Mouse (Mus musculus) spleen, adult 2 months (tissue): ENCODE measurements around the gene Cyb5d2. TPM values are rescaled to one million over a fixed set of nuclear protein-coding genes. Genes with fewer than 3 reads are reported as not detected.
"Not testable (repeated sequence)": the region's sequence is repeated elsewhere in the genome, so short reads cannot be mapped to it uniquely, and the experiment has no call there.

Experiments
- DNase-seq, 2 experiments: peaks; one replicate each; pipeline versions ENCODE4 v3.0.0 to v3.0.0-alpha.2; 2012 to 2021; ENCODE audit warnings: low spot score in 2 of 2, low read depth in 1 of 2
- H3K27ac ChIP-seq: fragments of 200-500 bp; 2 replicates; pipeline ENCODE4 v1.5.1; 2012; ENCODE audit warnings: low read length, inconsistent platforms; ENCODE audit not compliant: insufficient read depth
- H3K27me3 ChIP-seq: fragments of 200-500 bp; 2 replicates; pipeline ENCODE4 v1.6.1; 2012; ENCODE audit warnings: mild to moderate bottlenecking, moderate library complexity, low read length, inconsistent platforms; ENCODE audit not compliant: control insufficient read depth, insufficient read depth
- H3K36me3 ChIP-seq: fragments of 200-500 bp; 2 replicates; pipeline ENCODE4 v1.6.1; 2012; ENCODE audit warnings: mild to moderate bottlenecking, low read length, inconsistent platforms; ENCODE audit not compliant: control insufficient read depth, insufficient read depth
- H3K4me1 ChIP-seq: fragments of 200-500 bp; 2 replicates; pipeline ENCODE4 v1.6.1; 2011; ENCODE audit warnings: inconsistent platforms; ENCODE audit not compliant: control insufficient read depth, insufficient read depth, insufficient read length
- H3K4me3 ChIP-seq: fragments of 200-500 bp; 2 replicates; pipeline ENCODE4 v1.5.1; 2011; ENCODE audit warnings: mild to moderate bottlenecking, inconsistent platforms; ENCODE audit not compliant: insufficient read depth, insufficient read length; ENCODE audit errors: extremely low read depth
- CTCF ChIP-seq: fragments of 200-500 bp; IDR thresholded peaks from 2 replicates; pipeline ENCODE4 v1.5.1; 2011; ENCODE audit warnings: mild to moderate bottlenecking, inconsistent platforms; ENCODE audit not compliant: insufficient read depth, insufficient read length, insufficient replicate concordance; ENCODE audit errors: extremely low read depth
- POLR2A ChIP-seq: fragments of 200-500 bp; IDR thresholded peaks from 2 replicates; pipeline ENCODE4 v1.6.1; 2011; ENCODE audit warnings: low read depth, low read length, inconsistent platforms
- WGBS: fragments of 180-500 bp; shearing (Covaris S2); methylation state at CpG from one replicate; pipeline ENCODE4 v1.1.7; 2018; 5-methylcytosine and 5-hydroxymethylcytosine counted together
- polyA plus RNA-seq: library from polyadenylated mRNA; depleted of rRNA; stranded (reverse); fragments of >200 nt; gene quantifications from 2 replicates; pipeline ENCODE4 v1.2.3, GENCODE M21; 2012; rRNA removed

The Cyb5d2 gene
- polyA plus RNA-seq, 1 experiment: 2.4 TPM

DNA sequence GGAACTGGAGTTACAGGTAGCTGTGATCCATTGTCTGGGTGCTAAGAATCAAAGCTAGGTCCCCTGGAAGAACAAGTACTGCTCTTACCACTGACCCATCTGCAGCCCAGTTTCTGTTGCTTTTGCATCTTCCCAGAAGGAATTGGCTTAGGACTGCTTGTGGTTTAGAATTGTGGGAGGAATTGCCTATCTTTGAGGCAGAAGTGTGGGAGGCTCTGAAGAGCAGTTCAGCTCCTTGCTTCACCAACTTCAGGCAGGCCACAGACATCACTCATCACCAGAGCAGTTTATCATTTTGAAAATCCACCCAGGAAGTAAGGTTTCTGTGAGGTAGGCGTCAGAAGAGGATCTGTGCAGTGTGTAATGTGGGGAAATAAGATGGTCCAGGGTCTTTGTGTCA lies 56.9 kb downstream of the Cyb5d2 start:
- H3K36me3 ChIP-seq: peaks cover 23% of the 10 kb centered on the region
- WGBS: 73% methylated on average over 1 of the region's 1 CpGs
- TF ChIP-seq CTCF (no peak), POLR2A (no peak)

DNA sequence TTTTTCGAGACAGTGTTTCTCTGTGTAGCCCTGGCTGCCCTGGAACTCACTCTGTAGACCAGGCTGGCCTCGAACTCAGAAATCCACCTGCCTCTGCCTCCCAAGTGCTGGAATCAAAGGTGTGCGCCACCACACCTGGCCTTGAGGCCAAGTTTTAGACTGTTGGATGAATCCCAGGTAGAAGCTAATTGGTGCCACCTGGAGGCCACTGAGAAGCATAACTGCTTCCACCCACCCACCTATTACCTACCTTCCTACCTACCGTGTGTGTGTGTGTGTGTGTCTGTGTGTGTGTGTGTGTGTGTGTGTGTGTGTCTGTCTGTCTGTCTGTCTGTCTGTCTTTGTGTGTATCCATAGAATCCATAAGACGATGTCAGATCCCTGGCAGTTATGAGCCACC lies 58.4 kb downstream of the Cyb5d2 start:
- 93% methylated on average over 5 of the region's 5 CpGs for WGBS
- H3K36me3 ChIP-seq: peaks cover 27% of the 10 kb centered on the region

More for the DNA sequence above, 56.9 kb downstream of the Cyb5d2 start:
- H3K4me3 ChIP-seq: no peak overlapping the region
- DNase-seq: no peak
- no peak overlapping the region for H3K27ac ChIP-seq
- no peaks in the 10 kb centered on the region for H3K4me1 ChIP-seq
- no peaks in the 10 kb centered on the region for H3K27me3 ChIP-seq

DNA sequence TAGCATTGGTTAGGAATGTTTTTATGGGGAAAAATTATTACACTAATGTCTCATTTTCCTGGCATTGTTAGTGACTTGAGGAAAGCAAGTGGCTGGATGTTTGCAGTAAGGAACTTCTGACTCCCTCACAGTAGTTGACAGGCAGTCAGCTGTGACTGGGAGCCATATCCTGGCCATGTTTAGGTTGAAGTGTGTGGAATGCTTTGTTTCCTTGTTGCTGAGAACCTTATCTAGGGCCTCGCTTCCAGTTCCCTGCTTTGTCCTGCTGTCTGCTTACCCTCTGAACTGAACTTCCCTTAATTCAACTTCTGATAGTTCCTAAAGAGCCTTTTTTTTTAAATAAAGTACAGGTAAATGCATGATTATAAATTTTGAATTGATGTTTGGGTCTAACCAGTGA lies 59.6 kb downstream of the Cyb5d2 start:
- no peak for TF ChIP-seq CTCF
- TF ChIP-seq POLR2A: no peak

More for the DNA sequence above, 58.4 kb downstream of the Cyb5d2 start:
- not testable (repeated sequence) for H3K4me1 ChIP-seq, H3K27me3 ChIP-seq, H3K4me3 ChIP-seq, H3K27ac ChIP-seq
- peak; percentile 4; the same call in 1 of the 2 replicates for TF ChIP-seq CTCF
- peak in 1 of 2 experiments; percentile 25 for DNase-seq

DNA sequence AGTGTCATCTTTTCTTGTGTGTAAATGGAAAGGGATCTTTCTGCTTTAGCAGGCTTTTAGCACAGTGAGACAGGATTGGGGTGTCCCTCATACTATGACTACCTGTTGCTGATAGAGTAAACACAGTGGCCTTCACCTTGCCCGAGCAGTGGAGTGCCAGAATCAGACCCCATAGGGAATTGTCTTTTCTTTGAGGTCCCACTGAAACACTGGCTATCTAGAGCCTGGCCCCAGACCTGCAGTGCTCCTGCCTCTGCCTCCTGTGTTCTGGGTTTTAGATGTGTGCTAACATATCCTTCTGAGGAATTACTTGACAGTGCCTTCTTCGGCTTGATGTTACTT lies 60.5 kb downstream of the Cyb5d2 start:
- H3K4me1 ChIP-seq: no peaks in the 10 kb centered on the region
- TF ChIP-seq CTCF (no peak), POLR2A (no peak)
- H3K27me3 ChIP-seq: no peaks in the 10 kb centered on the region
- no peak overlapping the region for H3K27ac ChIP-seq
- H3K4me3 ChIP-seq: no peak overlapping the region
- DNase-seq: no peak
- peaks cover 37% of the 10 kb centered on the region for H3K36me3 ChIP-seq
- 91% methylated on average over 2 of the region's 2 CpGs for WGBS

More for the DNA sequence above, 59.6 kb downstream of the Cyb5d2 start:
- no peaks in the 10 kb centered on the region for H3K27me3 ChIP-seq
- H3K27ac ChIP-seq: no peak overlapping the region
- WGBS: 89% methylated on average over 1 of the region's 1 CpGs
- no peaks in the 10 kb centered on the region for H3K4me1 ChIP-seq
- peaks cover 32% of the 10 kb centered on the region for H3K36me3 ChIP-seq
- DNase-seq: no peak
- H3K4me3 ChIP-seq: no peak overlapping the region

DNA sequence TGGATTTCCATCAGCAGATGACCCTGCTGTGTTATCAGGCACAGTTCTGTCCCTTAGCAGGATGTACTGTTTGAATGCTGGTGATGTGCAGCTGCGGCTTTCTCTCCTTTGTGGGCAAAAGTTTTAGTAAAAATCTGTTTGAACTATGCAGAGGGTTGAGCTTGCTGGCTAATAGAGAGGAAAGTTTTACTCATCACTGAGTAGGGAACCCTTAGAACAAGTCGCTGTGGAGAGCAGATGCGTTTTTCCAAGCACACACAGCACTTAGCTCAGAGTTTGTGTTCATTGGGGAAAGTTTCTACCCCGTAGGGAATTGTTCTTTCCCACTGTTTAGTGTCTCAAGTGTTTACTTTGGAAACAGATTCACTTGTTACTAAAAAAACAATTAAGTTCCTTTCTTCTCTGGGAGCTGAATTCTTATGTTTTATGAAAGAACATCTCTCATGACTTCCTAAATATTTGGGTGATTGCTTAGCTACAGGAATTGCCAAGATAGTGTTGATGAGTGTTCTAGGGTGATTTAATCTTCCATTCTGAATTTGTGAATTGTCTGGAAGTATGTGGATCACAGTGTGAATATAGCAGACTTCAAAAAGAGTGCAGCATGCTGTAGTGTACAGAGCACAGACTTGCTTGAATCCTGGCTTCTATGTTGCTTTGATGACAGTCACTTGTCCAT lies 61.0 kb downstream of the Cyb5d2 start:
- no peak for DNase-seq
- no peaks in the 10 kb centered on the region for H3K27me3 ChIP-seq
- H3K27ac ChIP-seq: no peak overlapping the region
- H3K4me3 ChIP-seq: no peak overlapping the region
- TF ChIP-seq CTCF (no peak), POLR2A (no peak)
- peaks cover 36% of the 10 kb centered on the region for H3K36me3 ChIP-seq
- no peaks in the 10 kb centered on the region for H3K4me1 ChIP-seq
- WGBS: 88% methylated on average over 4 of the region's 4 CpGs

DNA sequence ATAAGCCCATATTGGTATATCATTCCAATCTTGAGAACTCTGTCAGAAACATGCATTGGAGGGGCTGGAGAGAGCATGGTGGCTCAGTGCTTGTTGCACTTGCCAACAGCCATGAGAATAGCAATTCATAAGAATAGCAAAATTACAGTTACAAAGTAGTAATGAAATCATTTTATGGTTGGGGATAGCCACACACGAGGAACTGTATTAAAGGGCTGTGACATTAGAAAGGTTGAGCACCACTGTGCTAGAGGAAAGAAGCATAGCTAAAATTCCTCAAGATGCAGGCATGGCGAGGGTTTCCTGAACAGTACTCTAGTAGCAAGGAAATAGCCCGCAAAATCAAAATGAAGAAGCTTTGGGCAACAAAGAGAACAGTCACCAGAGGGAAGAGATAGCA lies 62.2 kb downstream of the Cyb5d2 start:
- H3K27ac ChIP-seq: no peak overlapping the region

More for the DNA sequence above, 62.2 kb downstream of the Cyb5d2 start:
- Histone ChIP-seq H3K4me3 (no peak overlapping the region), H3K4me1 (no peaks in the 10 kb centered on the region), H3K36me3 (peaks cover 35% of the 10 kb centered on the region), H3K27me3 (no peaks in the 10 kb centered on the region)
- 91% methylated on average over 3 of the region's 3 CpGs for WGBS
- no peak for TF ChIP-seq POLR2A
- TF ChIP-seq CTCF: no peak
- DNase-seq: no peak

Other genes with a start within 250 kb of the Cyb5d2 start
- gene Spns3, start 245.6 kb downstream of the Cyb5d2 start, polyA plus RNA-seq: 18.8 and 24.6 TPM in 2 replicates
- gene Ube2g1, start 188.9 kb downstream of the Cyb5d2 start, polyA plus RNA-seq: 5.1 and 5.3 TPM in 2 replicates
- 24.9 and 25.4 TPM in 2 replicates for gene Ankfy1, start 106.1 kb downstream of the Cyb5d2 start, polyA plus RNA-seq
- gene Zzef1, start 84 bp upstream of the Cyb5d2 start, polyA plus RNA-seq: 27.4 and 29.3 TPM in 2 replicates
- 293 and 323 TPM in 2 replicates for gene Atp2a3, start 165.0 kb upstream of the Cyb5d2 start, polyA plus RNA-seq
- gene P2rx1, start 203.0 kb upstream of the Cyb5d2 start, polyA plus RNA-seq: 14.3 and 16.3 TPM in 2 replicates
- 2.2 and 2.4 TPM in 2 replicates for gene Camkk1, start 222.9 kb upstream of the Cyb5d2 start, polyA plus RNA-seq